Mouse (Mus musculus) bone marrow macrophage, adult 2 months (primary cell): ENCODE measurements around the gene Anapc2.

ENCODE experiments used
- CTCF ChIP-seq: IDR thresholded peaks from 2 replicates; pipeline ENCODE4 v1.5.1; 2012; ENCODE audit warnings: low read depth, mild to moderate bottlenecking, low read length, moderate library complexity
- POLR2A ChIP-seq: IDR thresholded peaks from 2 replicates; pipeline ENCODE4 v1.6.1; 2012; ENCODE audit warnings: mild to moderate bottlenecking, low read depth, low read length, borderline replicate concordance

GRCm38 (mm10) chr2:25326036-25326435 is 53.8 kb downstream of the Anapc2 start:
- TF ChIP-seq POLR2A (no peak), CTCF (no peak)
